Mouse (Mus musculus) CH12.LX (cell line): Measurements from ENCODE around the gene Tmprss6.

Source experiments
- ELF1 ChIP-seq: IDR thresholded peaks from 2 replicates; pipeline ENCODE4 v1.6.1; 2014; ENCODE audit warnings: low read depth, mild to moderate bottlenecking, inconsistent platforms, low read length, improper control_type of control experiment
- HCFC1 ChIP-seq: IDR thresholded peaks from 2 replicates; pipeline ENCODE4 v1.6.1; 2012; ENCODE audit warnings: low read depth, mild to moderate bottlenecking, inconsistent platforms, low read length, improper control_type of control experiment
- MAFK ChIP-seq: IDR thresholded peaks from 2 replicates; pipeline ENCODE4 v1.6.1; 2011; ENCODE audit warnings: low read length, improper control_type of control experiment; ENCODE audit not compliant: insufficient replicate concordance
- MAX ChIP-seq: IDR thresholded peaks from 2 replicates; pipeline ENCODE4 v1.6.1; 2011; ENCODE audit warnings: low read length, improper control_type of control experiment
- ZNF384 ChIP-seq: IDR thresholded peaks from 2 replicates; pipeline ENCODE4 v1.6.1; 2012; ENCODE audit warnings: low read depth, low read length, improper control_type of control experiment, inconsistent platforms

DNA sequence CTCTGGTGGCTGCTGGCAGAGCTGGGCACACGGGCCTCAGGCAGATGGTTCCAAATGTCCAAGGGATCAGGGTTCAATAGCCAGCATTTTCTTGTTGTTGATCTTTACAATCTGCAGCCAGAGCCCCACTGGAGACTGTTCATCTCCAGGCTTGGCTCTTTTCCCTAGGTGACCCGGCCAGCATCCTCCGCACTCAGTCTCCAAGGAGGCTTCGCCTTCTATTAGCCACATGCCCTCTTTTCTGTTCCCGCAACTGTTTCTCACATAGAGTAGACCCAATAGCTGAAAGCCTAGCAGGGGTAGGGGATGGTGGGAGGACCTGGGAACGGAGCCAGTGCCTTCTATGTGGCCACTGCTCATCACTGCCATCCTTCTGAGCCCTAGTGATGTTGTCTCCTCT, 5.0 kb upstream of the Tmprss6 start:
- TF ChIP-seq ELF1 = no peak
- TF ChIP-seq HCFC1 = no peak
- no peak for TF ChIP-seq MAFK
- TF ChIP-seq ZNF384 = no peak
- TF ChIP-seq MAX = no peak
